Mouse (Mus musculus): Measurements from ENCODE around the gene Habp2. TPM values are rescaled to one million over a fixed set of nuclear protein-coding genes. Genes with fewer than 3 reads are reported as not detected.

Habp2 gene
- polyA plus RNA-seq, 1 experiment from 2014 or later: not detected

DNA sequence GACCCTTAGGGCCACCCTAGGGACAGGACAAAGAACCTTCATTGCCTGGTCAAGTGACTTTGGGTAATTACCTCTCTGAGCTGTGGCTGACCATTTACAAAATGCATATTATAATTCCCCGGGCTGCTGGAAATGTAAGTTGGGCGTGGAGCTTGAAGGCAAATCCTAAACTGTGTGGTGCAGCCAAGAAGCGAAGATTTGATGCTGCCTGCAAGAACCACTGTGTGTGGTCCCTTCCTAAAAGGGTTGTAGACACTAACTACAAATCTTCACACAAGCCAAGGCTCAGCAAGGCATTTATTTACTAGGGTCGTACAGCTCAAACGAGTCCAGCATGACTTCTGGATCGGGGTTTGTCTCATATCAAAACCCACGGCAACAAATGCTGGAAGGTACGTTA, 77.6 kb downstream of the Habp2 start:
- WGBS: 84% methylated on average over 8 of the region's 8 CpGs
- Histone ChIP-seq H3K4me3 (replicated peaks; ENCODE audit: low read length) (no peak overlapping the region), H3K36me3 (replicated peaks; ENCODE audit: control insufficient read depth, insufficient read depth) (no peaks in the 10 kb centered on the region), H3K27ac (no peak overlapping the region), H3K9ac (no peak overlapping the region), H3K9me3 (ENCODE audit: control insufficient read depth, low read length) (no peaks in the 10 kb centered on the region), H3K4me2 (replicated peaks) (no peak overlapping the region), H3K27me3 (ENCODE audit: control insufficient read depth, insufficient read depth, low read length) (no peaks in the 10 kb centered on the region), H3K4me1 (replicated peaks; ENCODE audit: control insufficient read depth, insufficient read depth, low read length) (no peaks in the 10 kb centered on the region)
- DNase-seq (ENCODE audit: low spot score) (no peak), ATAC-seq (ENCODE audit: low FRiP score) (no peak)

DNA sequence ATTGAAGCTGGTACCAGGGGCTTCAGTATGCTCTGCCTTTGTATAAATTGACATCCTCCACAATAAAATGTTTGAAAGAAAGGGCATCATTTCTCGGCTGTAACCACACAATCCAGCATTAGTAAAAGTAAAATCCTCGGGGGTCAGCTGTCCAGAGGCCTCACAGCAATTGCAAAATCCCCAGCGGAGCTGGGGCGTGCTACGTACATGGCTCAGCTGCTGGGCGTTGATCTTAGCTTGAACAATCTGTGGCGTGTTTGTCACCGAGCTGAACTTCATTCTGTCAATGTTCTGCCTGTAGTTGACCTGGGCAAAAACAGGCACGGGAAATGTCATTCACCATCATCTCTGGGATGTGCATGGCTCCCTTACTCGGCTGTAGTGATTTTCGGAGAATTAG, 79.2 kb downstream of the Habp2 start:
- Histone ChIP-seq H3K36me3 (replicated peaks; ENCODE audit: control insufficient read depth, insufficient read depth) (no peaks in the 10 kb centered on the region), H3K27ac (no peak overlapping the region), H3K4me2 (replicated peaks) (no peak overlapping the region), H3K27me3 (ENCODE audit: control insufficient read depth, insufficient read depth, low read length) (no peaks in the 10 kb centered on the region), H3K4me3 (replicated peaks; ENCODE audit: low read length) (no peak overlapping the region), H3K9me3 (ENCODE audit: control insufficient read depth, low read length) (no peaks in the 10 kb centered on the region), H3K4me1 (replicated peaks; ENCODE audit: control insufficient read depth, insufficient read depth, low read length) (no peaks in the 10 kb centered on the region), H3K9ac (no peak overlapping the region)
- WGBS: 79% methylated on average over 11 of the region's 11 CpGs
- ATAC-seq (ENCODE audit: low FRiP score) (no peak), DNase-seq (ENCODE audit: low spot score) (no peak)

DNA sequence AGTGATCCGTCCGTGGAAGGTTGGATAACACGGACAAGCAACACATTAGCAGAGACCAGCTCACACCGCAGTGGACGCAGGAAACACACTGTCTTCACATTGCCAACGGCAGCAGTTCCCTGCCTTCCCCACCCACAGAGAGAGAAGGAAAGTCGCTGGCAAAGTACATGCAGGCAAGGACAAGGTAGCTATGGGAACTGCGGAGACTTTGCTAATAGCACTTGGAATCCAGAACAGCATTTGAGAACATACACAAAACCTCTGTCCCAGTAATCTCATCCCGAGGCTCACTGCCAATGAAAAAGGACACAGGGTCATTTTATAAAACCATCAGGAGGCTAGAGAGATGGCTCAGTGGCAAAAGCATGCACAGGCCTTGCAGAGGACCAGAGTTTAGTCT, 79.7 kb downstream of the Habp2 start:
- no peak overlapping the region for H3K27ac ChIP-seq
- no peaks in the 10 kb centered on the region for H3K4me1 ChIP-seq (replicated peaks; ENCODE audit: control insufficient read depth, insufficient read depth, low read length)
- 75% methylated on average over 9 of the region's 9 CpGs for WGBS
- ATAC-seq (ENCODE audit: low FRiP score) (no peak), DNase-seq (ENCODE audit: low spot score) (no peak)
- no peaks in the 10 kb centered on the region for H3K27me3 ChIP-seq (ENCODE audit: control insufficient read depth, insufficient read depth, low read length)
- no peak overlapping the region for H3K9ac ChIP-seq
- no peak overlapping the region for H3K4me2 ChIP-seq (replicated peaks)
- H3K36me3 ChIP-seq (replicated peaks; ENCODE audit: control insufficient read depth, insufficient read depth): no peaks in the 10 kb centered on the region
- H3K4me3 ChIP-seq (replicated peaks; ENCODE audit: low read length): no peak overlapping the region
- no peaks in the 10 kb centered on the region for H3K9me3 ChIP-seq (ENCODE audit: control insufficient read depth, low read length)

DNA sequence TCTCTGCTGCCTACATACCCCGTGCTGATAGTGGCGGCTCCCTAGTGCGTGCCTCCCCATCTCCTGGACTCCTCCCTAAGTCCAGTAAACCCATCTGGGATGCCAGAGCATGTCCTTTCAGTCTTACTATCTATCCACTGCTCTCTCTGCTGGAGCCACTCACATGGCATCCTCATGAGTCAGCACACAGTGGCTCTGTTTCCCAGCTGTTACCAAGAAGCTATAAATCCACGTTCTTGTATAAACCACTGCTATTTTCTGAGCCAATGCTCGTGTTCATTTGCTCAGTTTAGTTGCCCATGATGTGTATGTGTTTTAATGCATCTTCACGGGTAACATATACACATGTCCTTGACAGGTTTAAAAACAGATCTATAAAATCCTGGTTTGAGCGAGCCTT, 80.8 kb downstream of the Habp2 start:
- Histone ChIP-seq H3K36me3 (replicated peaks; ENCODE audit: control insufficient read depth, insufficient read depth) (no peaks in the 10 kb centered on the region), H3K9ac (no peak overlapping the region), H3K4me3 (replicated peaks; ENCODE audit: low read length) (no peak overlapping the region), H3K4me1 (replicated peaks; ENCODE audit: control insufficient read depth, insufficient read depth, low read length) (no peaks in the 10 kb centered on the region), H3K27ac (no peak overlapping the region), H3K27me3 (ENCODE audit: control insufficient read depth, insufficient read depth, low read length) (no peaks in the 10 kb centered on the region), H3K9me3 (ENCODE audit: control insufficient read depth, low read length) (no peaks in the 10 kb centered on the region), H3K4me2 (replicated peaks) (no peak overlapping the region)
- DNase-seq (ENCODE audit: low spot score) (no peak), ATAC-seq (ENCODE audit: low FRiP score) (no peak)
- 91% methylated on average over 7 of the region's 7 CpGs for WGBS

DNA sequence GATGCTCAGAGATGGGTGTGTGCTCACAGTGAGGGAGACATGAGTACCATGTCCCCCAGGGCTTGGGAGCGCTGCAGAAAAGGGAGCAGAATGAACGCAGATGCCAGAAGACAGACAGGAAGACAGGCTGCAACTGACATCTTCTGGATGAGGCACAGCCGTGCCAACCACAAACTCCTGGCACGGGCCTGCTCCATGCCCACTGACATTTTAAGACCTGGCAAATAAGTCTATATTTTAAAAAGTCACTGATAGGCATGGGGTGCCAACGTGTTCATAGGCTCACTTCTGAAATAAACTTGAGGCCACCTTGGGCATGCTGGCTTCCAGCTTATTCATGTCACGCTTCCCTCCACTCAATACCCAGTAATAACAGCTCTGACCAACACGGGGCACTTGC, 82.0 kb downstream of the Habp2 start:
- Histone ChIP-seq H3K4me2 (replicated peaks) (no peak overlapping the region), H3K9me3 (ENCODE audit: control insufficient read depth, low read length) (no peaks in the 10 kb centered on the region), H3K4me1 (replicated peaks; ENCODE audit: control insufficient read depth, insufficient read depth, low read length) (no peaks in the 10 kb centered on the region), H3K9ac (no peak overlapping the region), H3K27ac (no peak overlapping the region), H3K27me3 (ENCODE audit: control insufficient read depth, insufficient read depth, low read length) (no peaks in the 10 kb centered on the region), H3K36me3 (replicated peaks; ENCODE audit: control insufficient read depth, insufficient read depth) (no peaks in the 10 kb centered on the region), H3K4me3 (replicated peaks; ENCODE audit: low read length) (no peak overlapping the region)
- ATAC-seq (ENCODE audit: low FRiP score): no peak
- DNase-seq (ENCODE audit: low spot score): no peak
- 92% methylated on average over 7 of the region's 7 CpGs for WGBS

Other genes starting within 250 kb of the Habp2 start
- 0.17 and 0.24 TPM in 2 replicates for gene Nrap, start 102.9 kb downstream of the Habp2 start, polyA plus RNA-seq (2014; fragmentation: Nextera tagmentation; extraction: Ambion mirVana)
- 18.4 and 18.5 TPM in 2 replicates for gene Casp7, start 110.0 kb downstream of the Habp2 start, polyA plus RNA-seq (2014; fragmentation: Nextera tagmentation; extraction: Ambion mirVana)
- 0.08 and 0.21 TPM in 2 replicates for gene Plekhs1, start 174.5 kb downstream of the Habp2 start, polyA plus RNA-seq (2014; fragmentation: Nextera tagmentation; extraction: Ambion mirVana)

Data from hindbrain, embryonic 14.5 days (tissue).